Mouse (Mus musculus): ENCODE results near the gene Eml4.
A peak's percentile ranks its signal among the peaks of the same experiment; 100 is the strongest.

Eml4 gene

GRCm38 (mm10) chr17:83350379-83351091 is at the start of gene Eml4:
TSS of gene Eml4 (plus strand) at chr17:83350931.
- DNase-seq (ENCODE audit: low spot score in 2 of 2): peak; percentile 93 to 98

DNA sequence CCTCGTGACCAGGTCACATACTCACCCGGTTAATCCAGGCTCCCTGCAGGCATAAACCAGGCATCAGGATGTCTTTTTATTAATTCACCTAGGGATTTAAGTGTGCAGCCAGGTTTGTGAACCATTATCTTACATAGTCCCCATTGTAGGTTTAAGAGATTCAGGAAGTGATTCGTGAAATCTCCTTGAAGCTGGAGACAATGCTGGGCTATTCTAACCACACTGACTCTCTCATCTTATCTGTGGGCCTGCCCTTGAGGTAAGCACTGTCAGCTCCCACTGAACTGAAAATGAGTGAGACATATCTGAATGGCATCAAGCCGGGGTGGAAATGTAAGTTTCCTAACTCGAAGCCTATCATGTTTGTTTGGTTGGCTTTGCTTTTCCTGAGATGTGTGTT is 49.3 kb upstream of the Eml4 start:
- DNase-seq (ENCODE audit: low spot score in 2 of 2): no peak

DNA sequence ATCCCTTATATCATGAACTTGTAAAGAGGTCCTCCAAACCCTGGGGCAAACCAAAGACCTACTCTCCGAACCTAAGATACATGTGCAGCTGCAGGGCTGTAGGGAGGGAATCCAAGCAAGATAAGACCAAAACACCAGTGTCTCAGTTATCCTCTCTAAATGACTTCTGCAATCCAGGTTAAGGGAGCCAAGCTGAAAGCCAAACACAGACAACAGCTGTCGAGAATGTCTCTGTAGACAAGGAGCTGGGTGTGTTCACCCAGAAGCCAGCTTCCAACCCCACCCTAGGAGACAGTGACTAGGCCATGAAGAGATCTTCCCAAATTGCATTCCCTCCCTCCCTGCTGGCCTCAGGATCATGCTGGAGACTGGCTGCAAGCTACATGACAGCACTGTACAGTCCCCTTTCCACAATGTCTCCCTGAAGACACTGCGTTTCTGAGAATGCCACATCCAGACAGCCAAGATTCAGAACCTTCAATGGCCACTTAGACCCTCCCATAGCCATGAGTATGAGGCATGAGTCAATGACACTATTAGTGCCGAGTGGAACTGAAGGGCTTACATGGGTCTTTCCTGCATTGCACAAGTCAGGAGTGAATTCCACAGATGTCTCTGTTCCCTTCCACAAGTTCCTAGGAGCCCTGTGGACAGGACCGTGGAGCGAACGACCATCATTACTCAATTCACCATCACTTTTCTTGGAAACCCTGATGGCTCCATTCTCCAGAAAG is 46.5 kb upstream of the Eml4 start:
- no peak for DNase-seq (ENCODE audit: low spot score in 2 of 2)

GRCm38 (mm10) chr17:83306964-83307640 is 43.6 kb upstream of the Eml4 start:
- no peak for DNase-seq (ENCODE audit: low spot score in 2 of 2)

DNA sequence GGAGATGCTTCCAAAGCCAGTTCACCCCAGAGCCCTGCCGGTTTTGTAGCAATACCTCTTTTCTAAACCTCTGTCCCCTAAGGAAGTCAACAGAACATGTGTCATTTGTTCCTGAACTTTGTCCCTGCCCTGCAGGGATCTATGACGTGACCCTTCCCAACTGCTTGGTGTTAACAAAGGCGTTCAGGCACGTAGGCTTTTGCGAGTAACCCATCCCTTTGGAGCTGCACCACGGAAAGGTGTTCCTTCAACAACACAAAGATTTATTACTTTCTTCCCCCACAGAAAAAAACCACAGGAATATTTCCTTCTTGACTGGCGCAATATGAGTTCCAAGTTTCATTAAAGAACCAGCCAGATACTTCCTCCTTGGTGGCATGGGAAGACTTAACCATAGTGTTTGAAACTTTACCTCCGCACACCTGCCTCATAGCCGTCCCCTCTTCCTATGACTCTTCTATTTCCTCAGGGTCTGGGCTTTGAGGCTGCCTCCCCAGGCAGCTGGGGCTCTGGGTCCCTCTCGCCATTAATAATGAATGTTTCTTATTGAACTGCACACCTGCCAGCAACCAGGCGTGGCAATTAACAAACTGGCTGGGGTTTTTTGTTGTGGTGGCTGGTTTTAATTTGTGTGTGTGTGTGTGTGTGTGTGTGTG is 43.0 kb upstream of the Eml4 start:
- DNase-seq (ENCODE audit: low spot score in 2 of 2): no peak

DNA sequence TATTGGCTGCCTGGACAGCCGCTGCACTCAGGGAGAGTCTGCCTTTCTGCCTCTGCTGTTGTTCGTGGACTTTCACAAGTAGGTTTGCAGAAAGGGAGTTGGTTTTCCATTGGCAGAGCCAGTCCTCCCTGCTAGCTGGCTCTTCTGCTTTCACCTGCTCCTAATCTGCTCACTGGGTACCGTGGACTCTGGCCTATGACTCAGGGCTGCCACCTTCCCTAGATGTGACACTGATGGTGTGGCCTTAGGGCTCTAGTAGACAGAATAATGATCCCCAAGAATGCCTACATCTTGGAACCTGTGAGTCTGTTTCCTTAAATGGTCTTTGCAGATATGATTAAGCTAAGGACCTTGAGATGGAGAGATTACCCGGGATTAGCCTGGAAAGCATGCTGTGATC is 42.3 kb upstream of the Eml4 start:
- no peak for DNase-seq (ENCODE audit: low spot score in 2 of 2)

- DNase-seq (ENCODE audit: low spot score in 2 of 2): no peak
Observed at GRCm38 (mm10) chr17:83309243-83309642, 41.5 kb upstream of the Eml4 start.

GRCm38 (mm10) chr17:83311806-83312205 is 38.9 kb upstream of the Eml4 start:
- no peak for DNase-seq (ENCODE audit: low spot score in 2 of 2)

- peak in 1 of 2 experiments; percentile 25 for DNase-seq (ENCODE audit: low spot score in 2 of 2)
Observed at GRCm38 (mm10) chr17:83312244-83312918, 38.4 kb upstream of the Eml4 start.

GRCm38 (mm10) chr17:83313046-83313689 is 37.6 kb upstream of the Eml4 start:
- DNase-seq (ENCODE audit: low spot score in 2 of 2): no peak

DNA sequence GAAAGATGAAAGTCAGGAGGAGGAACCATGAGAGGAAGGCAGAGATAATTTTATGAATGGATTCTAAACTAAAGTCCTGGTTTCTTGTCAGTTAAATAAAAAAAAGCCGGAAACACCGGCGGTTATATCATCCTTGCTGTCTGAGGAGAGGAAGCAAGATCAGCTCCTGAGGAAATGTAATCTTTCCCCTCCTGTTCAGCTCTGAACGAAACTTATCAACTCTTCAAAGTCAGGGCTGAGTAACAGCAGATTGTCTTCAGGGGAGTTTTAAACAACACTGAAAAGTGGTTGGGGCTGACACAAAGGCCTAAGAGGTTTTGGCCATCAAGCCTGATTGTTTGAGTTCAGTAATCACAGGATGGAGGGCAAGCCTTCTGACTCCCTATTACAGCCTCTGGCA is 35.3 kb upstream of the Eml4 start:
- DNase-seq (ENCODE audit: low spot score in 2 of 2): no peak

DNA sequence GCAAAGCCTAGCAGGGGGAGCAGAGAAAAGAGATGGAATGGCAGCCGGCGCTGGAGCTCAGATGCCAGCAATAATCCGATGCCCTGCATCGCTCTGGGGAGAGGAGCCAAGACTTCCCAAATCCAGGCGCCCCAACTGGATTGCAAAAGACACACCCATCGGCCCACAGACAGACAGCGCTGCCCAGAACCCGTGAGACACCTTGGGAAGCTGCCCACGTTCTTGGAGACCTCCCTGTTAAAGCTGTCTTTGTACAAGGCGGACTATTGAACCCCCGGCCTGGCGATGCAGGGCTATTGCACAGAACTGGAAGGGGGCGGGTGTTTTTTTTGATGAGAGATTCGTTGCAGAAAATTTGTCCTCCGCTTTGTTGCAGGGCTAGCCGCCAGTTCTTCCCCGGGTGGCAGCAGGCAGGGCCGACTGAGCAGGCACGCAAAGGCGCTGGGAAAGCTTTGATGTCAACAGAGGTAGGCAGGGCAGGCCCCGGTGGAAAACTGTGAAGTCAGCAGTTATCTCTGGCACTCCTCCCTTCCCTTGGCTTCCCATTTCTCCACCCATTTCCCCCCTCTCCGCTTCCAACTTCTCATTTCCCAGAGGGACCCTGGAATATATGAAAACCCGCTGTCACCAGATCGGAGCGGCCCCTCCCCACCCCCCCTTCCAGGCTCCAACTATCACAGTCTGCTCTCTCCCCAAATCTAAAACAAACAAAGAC is 28.0 kb upstream of the Eml4 start:
- DNase-seq (ENCODE audit: low spot score in 2 of 2): no peak

DNA sequence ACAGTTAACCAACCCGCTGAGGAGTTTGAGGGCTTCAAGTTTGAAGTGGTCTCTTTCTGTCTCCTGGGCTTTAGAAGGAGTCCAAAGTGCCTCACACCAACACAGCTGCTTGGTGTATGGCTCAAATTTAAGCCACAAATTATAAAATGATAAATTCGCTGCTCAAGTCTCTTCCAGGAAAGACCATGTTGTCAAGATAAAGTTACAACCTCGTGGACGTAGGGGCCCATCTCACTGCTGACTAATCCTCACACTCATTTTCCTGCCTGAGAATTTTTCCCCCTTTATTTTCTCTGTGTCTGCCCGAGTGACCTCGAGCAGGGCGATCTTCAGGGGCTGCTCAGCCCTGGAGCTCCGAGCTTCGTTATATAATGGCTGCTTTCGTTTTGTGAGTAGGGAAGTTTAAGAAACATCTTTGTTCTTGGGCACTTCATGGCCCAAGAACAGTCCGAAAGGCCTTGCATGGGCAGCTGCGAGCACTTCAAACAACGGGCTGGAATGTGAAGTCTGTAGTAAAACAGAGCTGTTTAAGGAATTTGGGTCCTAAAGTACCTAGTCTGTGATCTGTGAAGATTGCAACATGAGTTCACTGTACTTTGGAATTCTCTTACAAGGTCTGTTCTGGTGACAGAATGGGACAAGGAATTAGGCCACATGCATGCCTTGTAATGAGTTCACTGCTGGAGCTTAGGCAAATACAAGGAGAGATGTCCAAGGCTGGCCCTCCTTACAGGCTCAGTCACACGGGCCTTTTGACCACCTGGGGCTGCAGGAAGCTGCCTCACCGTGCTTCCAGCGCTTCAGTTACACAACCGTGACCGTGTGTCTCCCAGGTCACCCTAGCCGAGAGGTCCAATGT is 27.1 kb upstream of the Eml4 start:
- no peak for DNase-seq (ENCODE audit: low spot score in 2 of 2)

DNA sequence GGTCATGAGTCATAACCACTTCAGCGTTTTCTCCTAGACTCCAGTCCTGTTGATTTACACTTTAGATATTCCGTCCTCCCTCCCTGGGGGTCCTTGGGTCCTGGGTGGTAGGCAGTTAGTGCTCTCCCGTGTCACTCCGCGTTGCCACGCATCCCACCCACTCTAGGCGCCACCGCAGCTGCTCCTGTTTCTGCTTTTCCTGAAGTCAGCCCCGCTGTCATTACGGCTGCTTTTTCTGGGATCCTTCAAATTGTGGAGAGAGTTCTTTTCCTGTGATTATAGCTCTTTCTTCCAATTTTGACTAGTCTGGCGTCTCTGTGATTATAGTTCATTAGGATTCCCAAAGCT is 26.5 kb upstream of the Eml4 start:
- no peak for DNase-seq (ENCODE audit: low spot score in 2 of 2)

DNA sequence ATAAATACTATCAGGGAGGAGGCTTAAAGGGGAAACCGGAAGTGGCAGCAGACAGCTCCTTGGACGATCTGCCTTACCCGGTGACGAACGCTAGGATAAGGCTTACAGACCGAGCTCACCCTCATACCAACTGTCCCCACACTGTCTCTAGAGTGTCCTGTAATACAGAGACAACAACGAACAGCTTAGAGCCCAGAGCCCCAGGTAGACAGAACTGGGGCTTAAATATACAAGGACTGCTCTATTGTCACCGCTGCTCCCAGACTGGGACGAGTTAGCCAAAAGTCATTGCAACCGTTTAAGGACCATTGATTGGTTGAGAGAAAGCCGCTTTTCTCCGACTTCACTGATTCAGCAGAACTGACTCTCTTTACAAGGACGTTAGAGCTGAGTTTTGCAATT is 15.5 kb upstream of the Eml4 start:
- no peak for DNase-seq (ENCODE audit: low spot score in 2 of 2)

- no peak for DNase-seq (ENCODE audit: low spot score in 2 of 2)
Observed at GRCm38 (mm10) chr17:83337051-83337898, 13.5 kb upstream of the Eml4 start.

GRCm38 (mm10) chr17:83339368-83340085 is 11.2 kb upstream of the Eml4 start:
- DNase-seq (ENCODE audit: low spot score in 2 of 2): no peak

DNA sequence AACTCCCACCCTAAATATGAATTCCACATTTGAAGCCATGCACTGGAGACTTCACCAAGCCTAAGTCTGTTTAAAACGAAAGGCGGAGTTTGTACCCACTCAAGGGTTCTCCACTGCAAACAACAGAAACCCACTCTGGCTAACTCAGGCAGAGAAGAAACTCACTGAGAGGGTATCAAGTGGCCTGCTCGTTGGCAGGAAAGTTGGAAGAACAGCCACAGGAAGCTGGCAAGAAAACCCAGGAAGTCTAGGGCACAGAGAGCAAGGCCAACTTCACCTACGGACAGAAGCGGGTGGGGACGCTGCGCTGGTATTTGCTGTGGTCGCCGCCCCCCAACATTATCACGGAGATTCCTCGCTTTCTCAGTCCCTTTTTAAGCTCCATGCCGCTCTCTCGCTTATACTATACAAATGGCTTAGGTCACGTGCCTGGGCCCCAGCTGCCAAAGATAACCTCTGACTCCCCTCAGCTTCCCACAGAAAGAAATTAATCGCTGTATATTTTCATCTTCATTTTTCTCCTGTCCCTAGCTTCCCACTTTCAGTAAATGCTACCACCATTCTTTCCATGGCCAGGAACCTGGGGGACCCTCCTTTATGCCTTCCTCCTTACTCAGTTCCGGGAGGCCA is 9.7 kb upstream of the Eml4 start:
- no peak for DNase-seq (ENCODE audit: low spot score in 2 of 2)

Measured in spleen, postnatal 4 days (tissue).